Mouse (Mus musculus) heart, postnatal 0 days (tissue): ENCODE data around the gene Mipep.

Experiments
- CTCF ChIP-seq: IDR thresholded peaks from 2 replicates; pipeline ENCODE4 v1.5.1; 2016; ENCODE audit warnings: antibody characterized with exemption, control low read depth, low read depth
- EP300 ChIP-seq: IDR thresholded peaks from 2 replicates; pipeline ENCODE4 v1.6.1; 2016; ENCODE audit warnings: antibody characterized with exemption, low read depth

GRCm38 (mm10) chr14:60765025-60765424 is 19.3 kb upstream of the Mipep start:
- no peak for TF ChIP-seq CTCF
- TF ChIP-seq EP300 = no peak
